Mouse (Mus musculus): ENCODE results near the gene Ces1e. TPM values are rescaled to one million over a fixed set of nuclear protein-coding genes. Genes with fewer than 3 reads are reported as not detected.
"Not testable (repeated sequence)": the region's sequence is repeated elsewhere in the genome, so short reads cannot be mapped to it uniquely, and the experiment has no call there.

Gene Ces1e
- total and polyA plus RNA-seq, 2 experiments from 2014 or later = 0.60 TPM; not detected in 1

GRCm38 (mm10) chr8:93228673-93229370 lies 597 bp downstream of the Ces1e start:
- ATAC-seq (ENCODE audit: insufficient read depth, low read depth) (no peak), DNase-seq (ENCODE audit: low spot score) (no peak)
- no peaks in the 10 kb centered on the region for H3K27me3 ChIP-seq (ENCODE audit: control insufficient read depth, insufficient read depth, low read length)
- TF ChIP-seq EP300 (IDR thresholded peaks at IDR 0.05; ENCODE audit: low read depth) (no peak), CTCF (IDR thresholded peaks at IDR 0.05; ENCODE audit: low read depth) (no peak)
- no peak overlapping the region for H3K27ac ChIP-seq (ENCODE audit: low read depth)
- no peak overlapping the region for H3K9ac ChIP-seq (replicated peaks; ENCODE audit: low read depth, low read length)
- H3K4me1 ChIP-seq (ENCODE audit: control insufficient read depth, insufficient read depth) = no peaks in the 10 kb centered on the region
- H3K36me3 ChIP-seq (replicated peaks; ENCODE audit: control insufficient read depth, insufficient read depth, low read length) = no peaks in the 10 kb centered on the region
- 62% methylated on average over 11 of the region's 11 CpGs for WGBS
- H3K4me3 ChIP-seq (ENCODE audit: low read depth, low read length) = no peak overlapping the region
- H3K9me3 ChIP-seq (replicated peaks; ENCODE audit: control insufficient read depth, low read length) = no peaks in the 10 kb centered on the region
- H3K4me2 ChIP-seq (ENCODE audit: low read depth, low read length) = no peak overlapping the region

- H3K4me1 ChIP-seq (ENCODE audit: control insufficient read depth, insufficient read depth) = not testable (repeated sequence)
- 88% methylated on average over 1 of the region's 1 CpGs for WGBS
These were observed 2.9 kb downstream of the Ces1e start for GRCm38 (mm10) chr8:93226471-93226870.

GRCm38 (mm10) chr8:93221896-93222295 lies 7.5 kb downstream of the Ces1e start:
- Histone ChIP-seq H3K4me3 (ENCODE audit: low read depth, low read length) (no peak overlapping the region), H3K36me3 (replicated peaks; ENCODE audit: control insufficient read depth, insufficient read depth, low read length) (no peaks in the 10 kb centered on the region), H3K27me3 (ENCODE audit: control insufficient read depth, insufficient read depth, low read length) (no peaks in the 10 kb centered on the region), H3K9me3 (replicated peaks; ENCODE audit: control insufficient read depth, low read length) (no peaks in the 10 kb centered on the region), H3K27ac (ENCODE audit: low read depth) (no peak overlapping the region), H3K4me2 (ENCODE audit: low read depth, low read length) (no peak overlapping the region), H3K4me1 (ENCODE audit: control insufficient read depth, insufficient read depth) (peaks cover 15% of the 10 kb centered on the region), H3K9ac (replicated peaks; ENCODE audit: low read depth, low read length) (no peak overlapping the region)
- WGBS = 43% methylated on average over 3 of the region's 3 CpGs
- ATAC-seq (ENCODE audit: insufficient read depth, low read depth) (no peak), DNase-seq (ENCODE audit: low spot score) (no peak)
- no peak for TF ChIP-seq CTCF (IDR thresholded peaks at IDR 0.05; ENCODE audit: low read depth)
- no peak for TF ChIP-seq EP300 (IDR thresholded peaks at IDR 0.05; ENCODE audit: low read depth)

More at GRCm38 (mm10) chr8:93226471-93226870, 2.9 kb downstream of the Ces1e start:
- not testable (repeated sequence) for H3K4me3 ChIP-seq (ENCODE audit: low read depth, low read length); DNase-seq (ENCODE audit: low spot score); H3K9ac ChIP-seq (replicated peaks; ENCODE audit: low read depth, low read length); H3K27ac ChIP-seq (ENCODE audit: low read depth); ATAC-seq (ENCODE audit: insufficient read depth, low read depth); H3K36me3 ChIP-seq (replicated peaks; ENCODE audit: control insufficient read depth, insufficient read depth, low read length); H3K4me2 ChIP-seq (ENCODE audit: low read depth, low read length); H3K27me3 ChIP-seq (ENCODE audit: control insufficient read depth, insufficient read depth, low read length); H3K9me3 ChIP-seq (replicated peaks; ENCODE audit: control insufficient read depth, low read length)

GRCm38 (mm10) chr8:93217867-93218266 lies 11.6 kb downstream of the Ces1e start:
- Histone ChIP-seq H3K9ac (replicated peaks; ENCODE audit: low read depth, low read length) (no peak overlapping the region), H3K4me1 (ENCODE audit: control insufficient read depth, insufficient read depth) (peaks cover 15% of the 10 kb centered on the region), H3K36me3 (replicated peaks; ENCODE audit: control insufficient read depth, insufficient read depth, low read length) (no peaks in the 10 kb centered on the region), H3K9me3 (replicated peaks; ENCODE audit: control insufficient read depth, low read length) (no peaks in the 10 kb centered on the region), H3K4me2 (ENCODE audit: low read depth, low read length) (no peak overlapping the region), H3K27ac (ENCODE audit: low read depth) (peak overlapping the region; percentile 88), H3K4me3 (ENCODE audit: low read depth, low read length) (no peak overlapping the region), H3K27me3 (ENCODE audit: control insufficient read depth, insufficient read depth, low read length) (no peaks in the 10 kb centered on the region)
- TF ChIP-seq EP300 (IDR thresholded peaks at IDR 0.05; ENCODE audit: low read depth) (no peak), CTCF (IDR thresholded peaks at IDR 0.05; ENCODE audit: low read depth) (peak; percentile 43)
- ATAC-seq (ENCODE audit: insufficient read depth, low read depth) = peak; percentile 70
- no peak for DNase-seq (ENCODE audit: low spot score)
- WGBS = 41% methylated on average over 4 of the region's 4 CpGs

- peak; percentile 98 for ATAC-seq (ENCODE audit: insufficient read depth, low read depth)
- H3K36me3 ChIP-seq (replicated peaks; ENCODE audit: control insufficient read depth, insufficient read depth, low read length) = no peaks in the 10 kb centered on the region
These were observed 12.0 kb downstream of the Ces1e start for GRCm38 (mm10) chr8:93217375-93217774.

GRCm38 (mm10) chr8:93211091-93211490 lies 18.3 kb downstream of the Ces1e start:
- DNase-seq (ENCODE audit: low spot score) = no peak
- Histone ChIP-seq H3K4me3 (ENCODE audit: low read depth, low read length) (no peak overlapping the region), H3K4me1 (ENCODE audit: control insufficient read depth, insufficient read depth) (0 out of 2 replicates have a peak, but pooled peaks cover 5% of the 10 kb centered on the region), H3K27ac (ENCODE audit: low read depth) (no peak overlapping the region), H3K9ac (replicated peaks; ENCODE audit: low read depth, low read length) (no peak overlapping the region), H3K9me3 (replicated peaks; ENCODE audit: control insufficient read depth, low read length) (no peaks in the 10 kb centered on the region), H3K4me2 (ENCODE audit: low read depth, low read length) (no peak overlapping the region), H3K36me3 (replicated peaks; ENCODE audit: control insufficient read depth, insufficient read depth, low read length) (no peaks in the 10 kb centered on the region), H3K27me3 (ENCODE audit: control insufficient read depth, insufficient read depth, low read length) (no peaks in the 10 kb centered on the region)
- TF ChIP-seq EP300 (IDR thresholded peaks at IDR 0.05; ENCODE audit: low read depth) (no peak), CTCF (IDR thresholded peaks at IDR 0.05; ENCODE audit: low read depth) (no peak)
- no peak for ATAC-seq (ENCODE audit: insufficient read depth, low read depth)

More at GRCm38 (mm10) chr8:93217375-93217774, 12.0 kb downstream of the Ces1e start:
- 13% methylated on average over 1 of the region's 1 CpGs for WGBS
- Histone ChIP-seq H3K9me3 (replicated peaks; ENCODE audit: control insufficient read depth, low read length) (no peaks in the 10 kb centered on the region), H3K4me2 (ENCODE audit: low read depth, low read length) (no peak overlapping the region), H3K4me1 (ENCODE audit: control insufficient read depth, insufficient read depth) (peaks cover 15% of the 10 kb centered on the region), H3K4me3 (ENCODE audit: low read depth, low read length) (no peak overlapping the region), H3K9ac (replicated peaks; ENCODE audit: low read depth, low read length) (no peak overlapping the region), H3K27ac (ENCODE audit: low read depth) (peak overlapping the region; percentile 88), H3K27me3 (ENCODE audit: control insufficient read depth, insufficient read depth, low read length) (no peaks in the 10 kb centered on the region)
- peak; percentile 80 for DNase-seq (ENCODE audit: low spot score)
- TF ChIP-seq CTCF (IDR thresholded peaks at IDR 0.05; ENCODE audit: low read depth) (no peak), EP300 (IDR thresholded peaks at IDR 0.05; ENCODE audit: low read depth) (0 out of 2 replicates have a peak, but pooled peaks have one; percentile 63)
